Mouse (Mus musculus): ENCODE data around the gene Epb41l4b.

DNA sequence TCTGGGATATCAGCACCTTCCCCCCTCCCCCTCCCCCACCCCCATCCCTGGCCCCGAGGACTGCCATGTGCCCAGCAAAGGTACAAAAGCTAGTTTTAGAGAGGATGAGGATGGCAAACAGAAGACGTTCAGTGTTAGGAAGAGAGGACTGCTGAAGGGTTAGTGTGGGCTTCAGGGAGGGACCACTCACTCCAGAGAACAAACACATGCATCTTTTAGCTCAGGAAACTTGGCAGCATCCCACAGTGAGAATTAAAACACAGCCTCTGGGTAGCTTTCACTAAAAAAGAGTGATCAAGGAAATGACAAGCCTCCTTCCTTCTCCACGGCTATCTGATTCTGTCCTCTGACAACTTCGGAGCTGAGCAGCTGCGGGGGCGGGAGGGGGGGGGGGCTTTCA, 132.3 kb downstream of the Epb41l4b start:
- TF ChIP-seq CTCF (IDR thresholded peaks at IDR 0.05; ENCODE audit: control insufficient read depth, insufficient read depth, insufficient read length) (no peak), MYOG (IDR thresholded peaks at IDR 0.05; ENCODE audit: control insufficient read depth, extremely low read depth, insufficient read length) (no peak)
